Mouse (Mus musculus) kidney, postnatal 0 days (tissue): ENCODE data around the gene Spon1. TPM values are rescaled to one million over a fixed set of nuclear protein-coding genes. Genes with fewer than 3 reads are reported as not detected.

Experiments used
- ATAC-seq: fragments of 200-750 bp; cut with Nextera tagmentation; replicated peaks from 2 replicates; pipeline ENCODE4 v1.8.0; 2017; ENCODE audit warnings: low read depth, moderate number of reproducible peaks, moderate TSS enrichment, moderate library complexity; ENCODE audit not compliant: low FRiP score
- DNase-seq: peaks from one replicate; pipeline ENCODE4 v3.0.0-alpha.2; 2016; ENCODE audit warnings: low spot score
- H3K27ac ChIP-seq: fragments of 300-500 bp; sonication (generic); 2 replicates; pipeline ENCODE4 v1.5.1; 2014; ENCODE audit warnings: mild to moderate bottlenecking
- H3K27me3 ChIP-seq: fragments of 300-500 bp; sonication (generic); 2 replicates; pipeline ENCODE4 v1.6.1; 2014; ENCODE audit warnings: low read length, mixed read lengths; ENCODE audit not compliant: insufficient read depth
- H3K36me3 ChIP-seq: fragments of 300-500 bp; sonication (generic); 2 replicates; pipeline ENCODE4 v1.6.1; 2014; ENCODE audit warnings: low read length, mixed read lengths; ENCODE audit not compliant: insufficient read depth
- H3K4me1 ChIP-seq: fragments of 300-500 bp; sonication (generic); replicated peaks from 2 replicates; pipeline ENCODE4 v1.6.1; 2014; ENCODE audit warnings: antibody characterized with exemption, low read length, mixed read lengths; ENCODE audit not compliant: insufficient read depth
- H3K4me2 ChIP-seq: fragments of 300-500 bp; sonication (generic); 2 replicates; pipeline ENCODE4 v1.6.1; 2014; ENCODE audit warnings: mild to moderate bottlenecking, low read length, moderate library complexity, mixed read lengths
- H3K4me3 ChIP-seq: fragments of 300-500 bp; sonication (generic); replicated peaks from 2 replicates; pipeline ENCODE4 v1.5.1; 2014; ENCODE audit warnings: low read depth, low read length
- H3K9ac ChIP-seq: fragments of 300-500 bp; sonication (generic); 2 replicates; pipeline ENCODE4 v1.6.1; 2014; ENCODE audit warnings: low read depth, low read length
- H3K9me3 ChIP-seq: fragments of 300-500 bp; sonication (generic); replicated peaks from 2 replicates; pipeline ENCODE4 v1.6.1; 2016; ENCODE audit warnings: low read length, inconsistent platforms, mixed read lengths
- CTCF ChIP-seq: IDR thresholded peaks from 2 replicates; pipeline ENCODE4 v1.5.1; 2016; ENCODE audit warnings: antibody characterized with exemption, low read depth, mild to moderate bottlenecking, moderate library complexity
- WGBS: fragments of 180-500 bp; shearing (Covaris S2); extraction: QIAGEN DNeasy Blood & Tissue Kit; methylation state at CpG from one replicate; pipeline ENCODE4 v1.1.7; 2014; 5-methylcytosine and 5-hydroxymethylcytosine counted together
- polyA plus RNA-seq: library from polyadenylated mRNA; unstranded; fragments of >200 nt; fragmentation: Nextera tagmentation; extraction: Ambion mirVana; gene quantifications from 2 replicates; pipeline ENCODE4 v1.2.1, GENCODE M21; 2015

Spon1 gene
- polyA plus RNA-seq, 1 experiment from 2014 or later = 12.1 TPM

GRCm38 (mm10) chr7:114011726-114012443 lies 246.1 kb downstream of the Spon1 start:
- no peak for DNase-seq
- no peaks in the 10 kb centered on the region for H3K36me3 ChIP-seq
- no peak for TF ChIP-seq CTCF
- H3K9me3 ChIP-seq = no peaks in the 10 kb centered on the region
- ATAC-seq = no peak
- no peaks in the 10 kb centered on the region for H3K4me1 ChIP-seq
- no peak overlapping the region for H3K4me3 ChIP-seq
- no peak overlapping the region for H3K9ac ChIP-seq
- H3K4me2 ChIP-seq = no peak overlapping the region
- WGBS = 52% methylated on average over 9 of the region's 9 CpGs
- H3K27ac ChIP-seq = no peak overlapping the region
- no peaks in the 10 kb centered on the region for H3K27me3 ChIP-seq

- Histone ChIP-seq H3K27ac (no peak overlapping the region), H3K4me2 (no peak overlapping the region), H3K36me3 (no peaks in the 10 kb centered on the region), H3K27me3 (no peaks in the 10 kb centered on the region), H3K4me1 (no peaks in the 10 kb centered on the region), H3K9ac (no peak overlapping the region), H3K9me3 (no peaks in the 10 kb centered on the region), H3K4me3 (no peak overlapping the region)
- ATAC-seq (no peak), DNase-seq (no peak)
- 76% methylated on average over 8 of the region's 8 CpGs for WGBS
- no peak for TF ChIP-seq CTCF
Observed at GRCm38 (mm10) chr7:114016001-114016949, 250.5 kb downstream of the Spon1 start.

DNA sequence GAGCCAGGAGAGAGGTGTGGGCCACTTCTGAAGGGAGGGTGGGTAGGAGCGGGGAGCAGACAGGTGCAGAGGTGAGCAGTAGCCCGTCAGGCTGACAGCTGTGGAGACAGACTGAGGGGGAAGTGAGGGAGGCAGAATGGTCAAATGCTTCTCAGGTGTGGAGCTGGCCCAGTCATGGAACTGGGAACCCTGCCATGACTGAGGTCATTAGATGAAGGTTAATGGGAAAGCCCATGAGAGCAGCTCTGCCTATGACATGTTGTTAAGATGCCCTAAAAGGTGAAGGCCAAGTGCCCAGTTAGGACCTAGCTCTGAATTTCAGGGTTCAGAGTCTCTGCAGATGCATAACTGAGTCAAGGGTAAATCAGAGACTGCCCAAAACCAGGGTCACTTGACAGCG lies 253.1 kb downstream of the Spon1 start:
- Histone ChIP-seq H3K27me3 (no peaks in the 10 kb centered on the region), H3K36me3 (no peaks in the 10 kb centered on the region), H3K4me2 (no peak overlapping the region), H3K4me1 (no peaks in the 10 kb centered on the region), H3K9ac (no peak overlapping the region), H3K27ac (no peak overlapping the region), H3K4me3 (no peak overlapping the region), H3K9me3 (no peaks in the 10 kb centered on the region)
- WGBS = 69% methylated on average over 3 of the region's 3 CpGs
- DNase-seq (no peak), ATAC-seq (no peak)
- TF ChIP-seq CTCF = no peak

DNA sequence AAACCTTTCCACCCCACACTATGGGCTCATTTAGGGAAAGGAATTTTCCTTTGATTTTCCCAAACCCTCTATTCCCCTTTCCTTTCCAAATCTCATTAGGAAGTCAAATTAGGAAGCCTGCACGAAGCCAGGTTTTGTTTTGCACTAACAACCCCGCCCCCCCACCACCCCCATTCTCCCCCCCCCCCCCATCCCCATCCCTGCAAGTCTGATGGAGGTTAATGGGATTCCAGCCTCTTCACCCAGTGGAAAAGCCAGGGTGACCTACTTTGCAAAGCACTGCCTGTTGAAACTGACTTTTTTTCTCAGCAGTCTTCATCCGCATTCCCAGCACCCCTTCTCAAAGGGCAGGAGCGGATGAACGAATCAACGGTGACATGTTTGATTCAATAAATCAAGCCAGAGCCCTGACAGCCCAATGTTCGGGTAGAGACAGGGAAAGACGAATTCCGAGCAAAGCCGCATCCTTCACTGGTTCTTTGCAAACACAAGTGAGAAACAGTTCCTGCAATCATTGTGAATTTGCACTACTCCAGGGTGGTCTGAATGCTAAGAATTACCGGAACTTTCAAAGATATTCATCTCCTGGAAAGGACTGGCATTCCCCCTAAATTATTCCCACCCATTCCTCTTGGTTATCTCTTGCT lies 254.4 kb downstream of the Spon1 start:
- no peak overlapping the region for H3K27ac ChIP-seq
- H3K36me3 ChIP-seq = no peaks in the 10 kb centered on the region
- no peaks in the 10 kb centered on the region for H3K4me1 ChIP-seq
- 5% methylated on average over 11 of the region's 11 CpGs for WGBS
- H3K4me3 ChIP-seq = peak overlapping the region; percentile 40
- H3K9ac ChIP-seq = peak overlapping the region; percentile 46; the same call in 1 of the 2 replicates
- ATAC-seq = no peak
- no peak for TF ChIP-seq CTCF
- H3K9me3 ChIP-seq = no peaks in the 10 kb centered on the region
- H3K27me3 ChIP-seq = no peaks in the 10 kb centered on the region
- DNase-seq = no peak
- H3K4me2 ChIP-seq = peak overlapping the region; percentile 68

DNA sequence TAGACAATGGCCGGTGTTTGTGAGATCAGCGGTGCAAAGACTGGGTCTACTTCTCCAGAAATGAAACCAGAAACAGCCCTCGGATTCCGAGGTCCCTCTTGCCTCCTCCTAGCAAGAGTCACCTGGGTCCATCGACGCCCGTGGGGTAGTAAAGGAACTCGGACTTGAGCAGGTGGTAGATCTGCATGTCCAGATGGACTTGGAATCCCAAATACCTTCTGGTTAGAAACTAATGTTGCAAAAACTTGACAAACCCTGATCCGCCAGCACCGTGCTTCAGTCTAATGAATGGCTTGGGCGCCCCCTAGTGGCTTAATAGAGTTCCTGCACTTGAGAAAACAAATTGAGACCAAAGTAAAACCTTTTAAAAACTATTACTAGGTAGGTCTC lies 254.9 kb downstream of the Spon1 start:
- no peaks in the 10 kb centered on the region for H3K9me3 ChIP-seq
- no peaks in the 10 kb centered on the region for H3K36me3 ChIP-seq
- 2% methylated on average over 11 of the region's 11 CpGs for WGBS
- no peak overlapping the region for H3K27ac ChIP-seq
- peak overlapping the region; percentile 68 for H3K4me2 ChIP-seq
- TF ChIP-seq CTCF = peak; percentile 99
- H3K4me1 ChIP-seq = no peaks in the 10 kb centered on the region
- peak; percentile 91 for DNase-seq
- peak overlapping the region; percentile 46; the same call in 1 of the 2 replicates for H3K9ac ChIP-seq
- peak overlapping the region; percentile 40 for H3K4me3 ChIP-seq
- H3K27me3 ChIP-seq = no peaks in the 10 kb centered on the region
- ATAC-seq = peak; percentile 57

GRCm38 (mm10) chr7:114026923-114027322 lies 261.1 kb downstream of the Spon1 start:
- 83% methylated on average over 8 of the region's 8 CpGs for WGBS
- H3K36me3 ChIP-seq = no peaks in the 10 kb centered on the region
- H3K9ac ChIP-seq = no peak overlapping the region
- no peak overlapping the region for H3K27ac ChIP-seq
- H3K4me3 ChIP-seq = no peak overlapping the region
- TF ChIP-seq CTCF = no peak
- ATAC-seq (no peak), DNase-seq (no peak)
- no peaks in the 10 kb centered on the region for H3K27me3 ChIP-seq
- no peak overlapping the region for H3K4me2 ChIP-seq
- H3K4me1 ChIP-seq = no peaks in the 10 kb centered on the region
- no peaks in the 10 kb centered on the region for H3K9me3 ChIP-seq
